Mouse (Mus musculus): Measurements from ENCODE around the gene Slco3a1.
A peak's percentile ranks its signal among the peaks of the same experiment; 100 is the strongest.

The Slco3a1 gene

DNA sequence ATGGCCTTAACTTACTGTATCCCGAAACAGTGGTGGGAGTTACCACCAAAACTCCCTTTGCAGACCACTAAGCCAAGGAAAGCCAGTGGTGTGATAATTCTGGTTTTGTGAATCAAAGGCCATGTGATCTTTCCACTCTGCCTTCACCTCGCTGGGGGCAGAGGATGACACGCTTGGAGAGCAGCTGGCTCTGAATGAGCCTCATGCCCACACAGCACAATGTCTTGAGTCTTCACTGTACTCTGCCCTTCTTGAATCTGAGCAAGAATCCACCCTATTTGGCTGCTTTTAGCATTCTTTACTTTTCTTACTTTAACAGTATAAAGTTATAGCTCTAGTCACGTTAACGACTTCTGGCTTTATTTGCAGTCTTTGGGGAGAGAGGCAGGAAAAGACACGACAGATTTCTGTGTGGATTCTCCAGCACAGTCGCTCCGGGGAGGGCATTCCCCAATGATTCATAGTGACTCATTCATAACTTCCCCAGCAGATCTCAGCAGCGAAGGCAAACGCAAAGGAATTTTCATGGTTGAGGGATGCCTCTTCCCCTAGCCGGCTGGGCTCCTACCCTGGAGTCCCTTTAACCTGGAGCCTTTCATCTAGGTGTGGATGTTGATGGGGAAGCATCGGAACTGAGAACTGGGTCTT, 178.1 kb downstream of the Slco3a1 start:
- peak; percentile 41 for DNase-seq

DNA sequence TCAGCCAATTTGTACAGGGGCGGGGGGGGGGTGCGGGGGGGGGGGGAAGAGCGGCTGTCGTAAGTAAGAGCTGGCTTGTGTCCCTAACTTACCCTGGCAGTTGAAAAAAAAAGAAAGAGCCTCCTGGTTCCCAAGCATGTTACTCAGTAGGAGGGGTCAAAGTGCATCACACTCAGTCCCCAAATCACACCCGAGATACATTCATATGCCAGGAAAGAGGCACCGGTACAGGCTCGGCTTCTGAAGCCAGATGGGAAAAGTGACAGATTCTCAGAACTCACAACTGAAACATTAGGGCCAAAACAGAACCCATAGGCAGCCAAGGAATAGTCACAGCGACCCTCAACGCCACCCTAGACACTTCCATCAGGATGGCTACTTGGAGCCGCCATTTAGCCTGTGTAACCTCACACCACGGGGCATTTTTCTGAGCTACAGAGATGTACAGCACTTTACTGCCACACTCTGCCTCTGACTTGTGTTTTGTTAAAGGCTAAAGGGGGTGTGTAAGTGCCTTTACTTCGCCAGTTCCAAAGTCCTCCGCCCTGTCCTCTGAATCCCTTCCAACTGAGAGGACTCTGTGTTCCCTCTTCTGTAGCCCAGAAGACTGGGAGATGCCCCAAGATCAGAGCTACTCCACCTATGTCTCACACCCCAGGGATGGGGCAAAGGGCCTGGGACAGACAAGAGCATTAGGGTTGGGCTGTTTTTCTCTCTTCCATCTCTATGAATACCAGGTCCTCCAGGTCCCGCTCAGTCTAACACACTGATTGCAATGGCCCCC, 179.2 kb downstream of the Slco3a1 start:
- peak; percentile 38 for DNase-seq

DNA sequence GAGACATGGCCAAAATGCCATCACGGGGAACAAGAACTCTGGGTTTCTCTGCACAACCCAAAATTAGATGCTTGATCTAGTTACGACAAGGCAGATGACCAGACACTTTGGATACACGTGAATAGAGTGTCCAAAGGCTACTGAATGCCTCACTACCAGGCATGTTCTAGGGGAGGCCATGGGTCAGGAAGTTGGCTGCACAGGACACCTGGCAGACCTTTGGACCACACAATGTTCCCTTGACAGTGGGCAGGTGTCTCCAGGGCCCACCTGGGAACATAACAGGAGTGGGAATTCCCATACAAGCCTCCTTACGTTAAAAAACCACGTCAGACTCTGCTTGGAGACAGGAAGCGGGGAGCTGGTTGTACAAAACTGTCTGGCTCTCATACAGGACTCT, 181.5 kb downstream of the Slco3a1 start:
- no peak for DNase-seq

DNA sequence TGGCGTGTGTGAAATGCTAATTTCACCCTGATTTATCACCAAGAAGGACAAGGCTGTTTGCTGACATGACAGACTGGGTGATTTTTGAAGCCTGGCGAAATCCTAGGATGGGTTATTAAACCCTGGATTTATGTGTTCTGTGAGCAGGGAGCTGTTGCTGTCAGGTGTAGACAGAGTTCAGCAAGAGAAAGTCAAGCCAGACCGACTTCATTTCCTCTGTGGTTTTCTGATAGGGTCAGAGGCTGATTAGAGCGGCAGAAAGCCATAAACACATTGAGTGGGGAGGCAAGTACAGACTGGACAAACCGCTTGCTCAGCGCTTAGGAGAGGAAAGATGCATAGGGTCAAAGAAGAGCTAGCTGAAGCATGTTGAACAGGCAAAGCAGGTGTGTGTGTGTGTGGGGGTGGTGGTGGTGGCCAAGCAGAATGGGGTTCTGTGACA, 182.4 kb downstream of the Slco3a1 start:
- DNase-seq, result peak; percentile 44

DNA sequence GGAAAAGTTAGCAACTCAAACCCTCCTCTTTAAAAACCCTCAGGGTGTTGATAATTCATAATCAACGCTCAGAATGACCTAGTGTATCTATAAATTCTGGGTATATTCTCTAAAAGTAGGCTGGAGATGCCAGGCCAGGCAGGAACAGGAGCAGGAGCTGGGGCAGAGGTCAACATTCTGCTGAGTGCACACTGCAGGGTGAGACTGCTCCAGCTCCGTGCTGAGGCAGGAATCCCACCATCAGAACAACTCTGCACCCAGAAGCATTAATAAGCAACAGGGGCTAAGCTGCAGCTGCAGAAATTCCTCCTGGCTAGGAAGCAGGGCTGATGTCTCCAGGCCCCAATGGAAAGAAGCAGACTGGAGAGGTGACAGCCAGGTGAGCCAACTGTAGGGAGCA, 182.9 kb downstream of the Slco3a1 start:
- peak; percentile 12 for DNase-seq

DNA sequence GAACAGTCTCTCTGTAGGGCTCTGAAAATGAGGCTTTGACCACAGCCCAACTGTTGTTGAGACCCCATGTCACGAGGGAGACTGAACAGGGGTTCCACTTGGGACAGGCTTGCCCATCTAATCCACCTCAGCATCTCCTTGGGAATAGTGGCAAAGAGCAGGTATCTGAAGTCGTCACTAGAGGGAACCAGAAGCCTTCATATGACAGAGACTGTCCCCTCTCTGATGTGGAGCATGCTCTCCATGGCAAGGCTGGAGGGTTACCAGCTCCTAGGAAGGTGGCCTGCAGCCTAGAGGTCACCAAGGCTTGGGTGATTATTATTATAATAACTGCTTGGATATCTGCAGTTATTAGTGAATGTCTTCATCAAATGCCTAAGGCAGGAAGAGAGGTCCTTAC, 183.4 kb downstream of the Slco3a1 start:
- DNase-seq, result peak; percentile 63

DNA sequence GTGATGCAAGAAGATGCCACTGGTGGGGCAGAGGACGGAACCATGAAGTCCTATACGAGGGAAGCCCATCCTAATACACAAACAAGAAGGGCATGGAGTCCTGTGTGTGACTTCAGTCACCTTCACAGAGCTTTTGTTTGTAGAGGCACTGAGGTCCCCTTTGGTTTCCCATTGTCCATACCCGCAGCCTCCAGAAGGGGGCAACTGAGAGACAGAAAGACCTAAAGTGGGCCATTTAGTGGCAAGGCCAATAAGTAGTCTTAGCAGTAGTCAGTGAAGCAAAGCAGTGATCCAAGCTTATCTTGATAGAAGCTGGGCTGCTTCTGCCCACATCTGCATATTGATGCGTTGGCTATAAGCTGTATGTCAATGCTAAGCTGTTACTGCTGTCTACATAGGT, 184.9 kb downstream of the Slco3a1 start:
- DNase-seq, result peak; percentile 35

DNA sequence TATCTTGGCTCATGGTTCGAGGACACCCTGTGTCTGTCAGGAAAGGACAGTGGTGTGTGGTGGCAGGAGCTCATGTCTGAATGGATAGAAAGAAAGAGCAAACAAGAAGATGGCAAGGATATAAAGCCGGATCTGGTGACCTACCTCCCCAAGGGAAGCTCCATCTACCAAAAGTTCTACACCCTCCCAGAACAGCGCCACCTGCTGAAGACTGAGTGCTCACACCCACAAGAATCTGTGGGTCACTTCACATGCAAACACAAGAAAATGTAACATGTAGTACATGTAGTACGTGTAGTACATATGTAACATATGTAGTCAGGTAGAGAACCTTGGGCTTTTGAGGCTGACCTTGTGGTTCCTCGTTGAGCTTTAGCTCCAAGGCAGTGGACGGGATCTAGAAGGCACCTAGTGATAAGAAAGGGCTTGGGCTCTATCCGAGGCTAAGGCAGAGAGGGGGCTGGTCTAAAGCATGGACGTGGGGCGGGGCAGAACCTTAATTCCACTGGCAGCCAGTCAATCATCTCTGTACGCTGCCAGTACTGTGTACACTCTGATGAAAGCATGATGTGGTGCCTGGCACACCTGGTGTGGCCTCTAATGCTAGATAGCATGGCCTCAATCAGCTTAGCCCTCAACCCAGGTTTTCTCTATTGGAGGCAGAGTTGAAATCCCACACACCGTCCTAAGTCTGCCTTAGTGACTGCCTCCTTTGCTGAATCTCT, 186.2 kb downstream of the Slco3a1 start:
- DNase-seq, result no peak

DNA sequence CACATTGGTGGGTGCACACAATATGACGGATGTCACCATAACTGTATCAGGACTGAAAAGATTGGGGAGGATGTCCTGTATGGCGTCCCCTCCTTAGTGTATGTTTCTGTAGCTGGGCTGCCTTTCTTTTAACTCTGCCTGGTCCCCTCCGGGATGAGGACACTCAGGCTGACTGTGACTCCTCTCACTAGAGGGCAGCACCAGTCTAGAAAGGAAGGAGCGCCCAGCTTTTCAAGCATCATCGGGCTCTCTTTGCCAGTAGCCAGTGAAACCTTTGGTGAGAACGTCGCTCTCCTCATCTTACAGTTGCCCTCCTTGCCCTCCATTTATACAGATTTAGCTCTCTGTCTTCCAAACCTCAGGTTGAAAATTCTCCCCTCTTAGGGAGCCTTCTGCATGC, 187.2 kb downstream of the Slco3a1 start:
- DNase-seq, result peak; percentile 64

DNA sequence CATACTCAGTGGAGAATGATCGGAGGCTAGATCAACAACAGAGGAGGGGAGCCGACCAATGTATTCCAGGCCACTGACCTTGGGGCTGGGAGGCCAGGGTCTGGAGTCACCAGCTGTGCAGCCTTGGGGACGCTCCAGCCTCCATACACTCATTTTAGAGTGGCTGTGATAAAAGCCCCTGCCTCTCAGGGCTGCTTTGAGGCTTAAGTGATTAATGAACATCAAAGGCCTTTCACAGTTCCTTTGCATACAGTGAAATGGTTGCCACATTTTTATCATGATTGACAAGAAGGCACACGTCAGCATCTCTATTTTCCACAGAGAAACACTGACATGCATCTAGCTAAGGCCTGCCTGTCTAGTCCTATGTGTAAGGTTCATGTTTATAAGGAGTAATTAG, 189.0 kb downstream of the Slco3a1 start:
- no peak for DNase-seq

DNA sequence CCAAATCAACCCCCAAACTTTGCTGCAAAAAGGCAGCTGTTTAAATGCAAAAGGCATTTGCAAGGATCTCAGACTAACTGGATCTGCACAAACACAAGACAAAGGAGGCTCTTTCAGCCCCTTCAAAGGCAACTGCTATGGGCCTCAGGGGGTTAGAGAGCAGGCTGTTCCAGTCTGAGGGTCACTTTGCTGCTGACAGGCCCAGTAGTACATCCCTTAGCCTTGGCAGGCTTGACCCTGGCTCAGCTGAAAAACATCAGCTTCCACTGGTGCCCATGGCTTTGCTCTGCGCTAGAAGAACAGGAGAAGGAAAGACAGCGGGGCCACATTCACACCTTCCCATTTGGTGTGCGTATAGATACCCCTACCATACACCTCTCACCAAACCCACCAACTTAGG, 189.6 kb downstream of the Slco3a1 start:
- no peak for DNase-seq

DNA sequence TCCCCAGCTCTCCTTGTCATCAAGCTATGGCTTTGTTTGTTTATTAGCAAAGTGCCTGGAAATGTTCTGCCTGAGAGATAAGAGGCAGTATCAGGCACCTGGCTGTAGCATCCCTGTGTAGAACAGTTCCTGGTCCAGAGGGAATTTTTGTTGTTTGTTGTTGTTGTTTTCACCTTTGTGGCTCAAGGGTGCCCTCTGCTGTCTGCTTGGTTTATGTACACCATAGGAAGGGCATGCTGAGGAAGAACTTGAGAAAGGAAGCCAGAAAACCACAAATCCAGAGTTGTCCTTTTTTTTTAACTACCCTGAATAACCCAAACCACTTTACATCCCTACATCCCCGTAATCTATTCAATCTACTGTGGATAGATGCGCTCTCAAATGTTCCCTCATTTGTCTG, 191.1 kb downstream of the Slco3a1 start:
- DNase-seq, result no peak

DNA sequence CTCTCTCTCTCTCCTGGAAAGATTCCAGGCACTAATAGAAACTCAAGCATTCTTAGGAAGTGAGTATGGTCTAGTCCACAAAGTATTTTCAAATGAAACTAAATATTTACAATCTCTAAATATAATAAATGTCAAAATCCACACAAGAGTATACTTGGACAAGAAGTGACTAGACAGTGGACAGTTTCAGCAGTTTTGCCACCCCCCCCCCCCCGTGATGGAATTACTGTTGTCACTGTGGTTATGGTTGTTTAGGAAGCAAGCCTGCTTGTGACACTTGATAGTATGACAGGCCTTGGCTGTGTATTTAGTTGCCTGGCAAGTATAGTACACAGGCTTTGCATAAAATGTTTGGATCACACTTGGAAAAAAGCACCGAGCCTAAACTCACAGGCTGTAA, 192.9 kb downstream of the Slco3a1 start:
- no peak for DNase-seq

DNA sequence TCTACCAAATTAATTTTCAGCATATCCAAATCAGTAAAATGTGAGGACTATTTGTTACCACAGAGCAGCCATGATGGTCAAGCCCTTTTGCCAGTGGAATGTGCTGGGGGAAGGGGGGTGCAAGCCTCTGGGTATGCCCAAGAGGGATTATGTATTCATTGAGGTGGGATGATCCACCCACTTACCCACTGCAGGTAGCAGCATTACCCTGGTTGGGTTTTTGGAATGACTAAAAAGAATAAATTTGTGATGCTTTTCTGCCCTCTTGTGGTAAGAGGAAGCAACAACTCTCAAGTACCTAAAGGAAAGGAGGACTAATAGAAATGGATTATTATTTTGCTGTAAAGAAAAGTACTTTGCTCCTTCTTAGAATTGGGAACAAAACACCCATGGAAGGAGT, 197.6 kb downstream of the Slco3a1 start:
- peak; percentile 19 for DNase-seq

DNA sequence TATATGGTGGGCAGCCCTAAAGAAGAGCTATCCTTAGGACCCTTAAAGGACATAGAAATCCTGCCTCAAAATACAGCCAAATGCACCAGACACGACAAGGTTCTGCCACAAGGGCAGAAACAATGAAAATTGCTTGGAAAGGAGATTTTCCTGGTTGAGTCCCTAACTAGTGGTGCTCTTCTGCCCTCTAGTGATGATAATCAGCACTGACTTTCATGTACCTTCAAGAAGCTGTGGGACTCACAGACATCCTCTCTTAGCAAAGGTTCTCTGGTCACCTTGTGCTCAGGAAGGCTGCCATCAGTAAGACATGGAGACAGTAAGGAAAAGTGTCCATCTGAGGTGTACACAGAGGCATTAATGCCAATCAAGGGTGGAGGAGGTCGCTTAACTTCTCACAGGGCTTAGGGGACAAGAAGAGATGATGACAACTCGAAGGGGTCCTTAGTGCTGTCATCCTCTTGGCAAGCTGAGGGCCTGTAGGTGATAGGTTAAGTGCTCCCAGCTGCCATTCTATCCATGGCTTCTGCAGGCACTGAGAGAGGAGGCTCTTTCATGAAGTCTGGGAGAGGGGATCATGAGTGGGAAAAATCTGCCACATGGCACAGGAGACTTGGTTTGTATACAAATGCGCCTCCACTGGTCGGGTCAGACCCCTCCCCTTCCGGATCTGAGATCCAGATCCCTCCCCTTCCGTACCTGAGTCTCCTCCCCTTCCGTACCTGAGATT, 199.9 kb downstream of the Slco3a1 start:
- DNase-seq, result peak; percentile 58

DNA sequence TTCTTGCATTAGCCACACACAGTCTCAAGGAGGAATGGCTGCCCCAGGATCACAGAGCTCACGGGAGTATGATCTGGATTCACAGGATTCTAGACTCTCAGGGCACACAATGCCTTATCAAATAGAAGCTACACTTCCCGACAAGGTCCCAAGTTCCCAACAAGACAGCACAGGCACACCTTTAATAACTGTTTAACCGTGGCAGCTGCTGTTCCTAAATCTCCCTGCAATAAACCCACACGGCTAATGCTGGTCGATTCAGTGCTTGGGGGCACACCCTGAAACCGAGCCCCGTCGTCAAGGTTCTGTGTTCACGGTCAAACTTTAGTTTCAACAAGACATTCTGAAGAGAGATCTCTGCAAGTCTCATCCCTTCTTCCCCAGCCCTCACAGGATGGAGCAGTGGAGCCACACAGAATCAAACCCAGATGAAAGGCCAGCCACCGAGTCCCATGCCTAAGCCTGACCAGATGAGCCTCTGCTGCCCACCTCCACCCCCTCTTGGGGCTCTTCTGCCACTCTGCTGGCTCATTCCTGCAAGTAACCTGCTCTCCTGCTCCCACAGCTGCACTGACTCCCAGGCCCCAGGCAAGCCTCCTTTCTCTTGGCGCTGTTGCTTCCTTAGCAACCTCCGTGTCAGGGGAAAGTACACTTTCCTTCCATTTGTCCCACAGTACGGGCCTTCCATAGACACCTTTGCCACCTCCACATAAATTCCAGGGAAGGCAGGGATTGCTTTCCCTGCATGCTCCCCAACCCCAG, 200.7 kb downstream of the Slco3a1 start:
- DNase-seq, result no peak

DNA sequence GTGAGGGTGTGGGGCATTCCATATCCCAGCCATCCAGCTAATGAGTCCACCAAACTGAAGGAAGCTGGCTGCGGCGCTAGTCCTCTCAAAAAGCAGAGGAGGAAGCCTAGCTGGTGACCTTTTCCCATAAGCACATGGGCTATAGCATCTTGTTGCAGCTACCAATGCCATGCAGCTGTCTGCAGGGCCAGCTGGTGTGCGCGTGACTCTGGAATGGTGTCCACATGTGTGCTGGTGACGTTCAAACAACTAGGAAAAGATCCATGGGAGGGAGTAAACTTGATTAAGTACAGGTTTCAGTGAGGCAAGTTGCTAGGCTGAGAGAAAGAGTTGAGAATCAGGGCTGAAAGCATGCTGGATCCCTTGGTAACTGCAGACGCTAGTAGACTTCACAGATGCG, 201.3 kb downstream of the Slco3a1 start:
- no peak for DNase-seq

DNA sequence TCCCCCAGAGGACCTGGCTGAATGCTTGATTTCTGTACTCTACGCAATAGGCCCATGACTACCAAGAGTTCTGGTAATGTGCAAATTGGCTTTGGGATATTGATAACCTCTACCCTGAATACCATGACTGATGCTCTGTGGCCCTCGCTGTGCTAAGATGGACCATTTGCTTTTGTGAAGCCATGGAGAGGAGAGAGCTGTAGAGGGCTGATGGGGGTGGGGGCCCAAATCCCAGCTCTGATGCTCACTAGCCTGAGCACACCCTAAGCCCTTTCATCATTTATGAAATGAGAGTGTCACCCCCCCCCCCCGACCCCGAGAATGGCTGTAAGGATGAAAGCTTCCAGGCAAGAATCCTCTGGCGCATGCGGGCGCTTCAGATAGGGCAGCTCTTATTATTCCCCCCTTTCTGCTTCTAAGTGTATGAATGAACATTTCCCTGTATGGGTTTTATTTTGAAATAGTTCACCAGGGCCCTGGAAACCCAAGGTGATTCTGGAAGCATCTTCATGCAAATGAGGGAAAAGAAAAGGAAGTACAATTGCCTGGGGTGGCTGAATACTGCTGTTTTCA, 206.2 kb downstream of the Slco3a1 start:
- DNase-seq, result no peak

DNA sequence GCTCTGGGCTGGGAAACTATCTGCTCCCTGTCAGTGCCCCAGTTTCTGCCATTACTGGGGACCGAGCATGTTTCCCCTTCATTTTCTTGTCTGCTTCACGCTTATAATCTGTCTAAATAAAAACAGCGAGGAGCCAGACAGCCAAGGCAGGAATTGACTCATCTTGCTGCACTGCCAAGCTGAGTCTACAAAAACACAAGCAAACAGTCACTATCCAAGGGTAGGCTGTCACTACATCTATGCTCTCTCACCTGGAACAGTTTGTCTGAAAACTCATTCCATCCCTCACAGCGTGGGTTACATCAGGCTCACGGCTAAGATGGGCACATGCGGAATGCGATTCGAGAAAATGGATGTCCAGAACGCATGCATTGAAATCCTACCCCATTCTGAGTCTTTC, 207.6 kb downstream of the Slco3a1 start:
- DNase-seq, result no peak

DNA sequence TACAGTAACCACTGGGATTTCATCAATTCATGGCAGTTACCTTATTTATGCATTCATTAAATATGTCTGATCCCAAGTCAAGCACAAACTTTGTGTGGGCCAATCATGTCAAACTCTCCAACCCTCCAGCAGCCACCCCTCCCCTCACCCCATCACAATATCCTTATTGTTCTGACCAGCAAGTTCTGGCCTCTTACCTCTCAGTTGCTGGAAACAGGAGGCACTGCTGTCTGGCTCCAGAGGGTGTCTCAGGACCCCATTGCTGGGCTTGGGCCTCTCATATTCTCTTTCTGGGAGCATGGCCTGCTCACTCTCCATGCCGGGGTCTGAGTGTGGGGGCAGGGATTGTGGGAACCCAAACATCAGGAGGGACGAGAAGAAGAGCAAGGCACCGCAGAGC, 208.1 kb downstream of the Slco3a1 start:
- DNase-seq, result no peak

DNA sequence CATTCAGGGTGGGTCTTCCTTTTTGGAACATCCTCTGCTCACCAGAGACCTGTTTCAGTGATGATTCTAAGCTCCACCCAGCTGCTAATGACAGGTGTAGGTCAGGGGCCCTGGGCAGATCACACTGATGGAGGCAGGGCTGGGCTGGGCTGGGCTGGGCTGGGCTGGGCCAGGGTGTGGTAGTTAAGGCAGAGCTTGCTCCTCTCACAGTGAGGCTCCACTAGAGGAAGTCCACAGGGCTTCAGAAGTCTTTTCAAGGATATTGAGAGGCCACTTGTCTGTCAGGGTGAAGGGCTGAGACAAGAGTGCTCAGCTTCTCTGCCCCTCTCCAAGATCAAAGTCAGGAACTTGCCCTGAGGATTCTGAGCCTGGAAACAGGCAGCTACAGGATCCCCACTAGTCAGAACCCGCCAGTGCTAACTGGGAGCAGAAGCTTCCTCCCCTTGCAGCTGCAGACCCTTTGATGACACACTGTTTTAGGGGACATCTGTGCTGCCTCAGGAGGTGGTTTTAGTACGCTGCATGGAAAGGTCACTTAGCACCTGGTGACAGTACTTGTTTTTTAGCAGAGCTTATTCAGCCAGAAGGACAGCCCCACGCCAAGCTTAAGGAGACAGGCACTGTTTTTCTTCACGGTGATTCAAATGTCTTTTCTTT, 213.3 kb downstream of the Slco3a1 start:
- no peak for DNase-seq
